Mouse (Mus musculus) midbrain, embryonic 11.5 days (tissue): ENCODE data around the gene Stx4a. TPM values are rescaled to one million over a fixed set of nuclear protein-coding genes. Genes with fewer than 3 reads are reported as not detected.
A peak's percentile ranks its signal among the peaks of the same experiment; 100 is the strongest.
"Not testable (repeated sequence)": the region's sequence is repeated elsewhere in the genome, so short reads cannot be mapped to it uniquely, and the experiment has no call there.

Experiments used
- ATAC-seq: fragments of 200-750 bp; cut with Nextera tagmentation; 2 replicates; pipeline ENCODE4 v1.8.0; 2017; ENCODE audit warnings: moderate TSS enrichment, moderate library complexity; ENCODE audit not compliant: low FRiP score
- DNase-seq: peaks from one replicate; pipeline ENCODE4 v3.0.0; 2015; ENCODE audit warnings: low spot score; ENCODE audit errors: missing footprints
- H3K27ac ChIP-seq: fragments of 300-500 bp; sonication (generic); 2 replicates; pipeline ENCODE4 v1.5.1; 2014; ENCODE audit warnings: low read depth, low read length
- H3K27me3 ChIP-seq: fragments of 300-500 bp; sonication (generic); 2 replicates; pipeline ENCODE4 v1.6.1; 2014; ENCODE audit warnings: mild to moderate bottlenecking, low read length, moderate library complexity, mixed read lengths; ENCODE audit not compliant: control insufficient read depth, insufficient read depth
- H3K36me3 ChIP-seq: fragments of 300-500 bp; sonication (generic); 2 replicates; pipeline ENCODE4 v1.6.1; 2014; ENCODE audit warnings: mild to moderate bottlenecking, low read length, moderate library complexity, mixed read lengths; ENCODE audit not compliant: control insufficient read depth, insufficient read depth
- H3K4me1 ChIP-seq: fragments of 300-500 bp; sonication (generic); 2 replicates; pipeline ENCODE4 v1.6.1; 2014; ENCODE audit warnings: low read length; ENCODE audit not compliant: control insufficient read depth, insufficient read depth
- H3K4me2 ChIP-seq: fragments of 300-500 bp; sonication (generic); 2 replicates; pipeline ENCODE4 v1.6.1; 2014; ENCODE audit warnings: mild to moderate bottlenecking, moderate library complexity
- H3K4me3 ChIP-seq: fragments of 300-500 bp; sonication (generic); 2 replicates; pipeline ENCODE4 v1.5.1; 2014; ENCODE audit warnings: low read depth, low read length
- H3K9ac ChIP-seq: fragments of 300-500 bp; sonication (generic); 2 replicates; pipeline ENCODE4 v1.6.1; 2014; ENCODE audit warnings: low read length
- H3K9me3 ChIP-seq: fragments of 300-500 bp; sonication (generic); 2 replicates; pipeline ENCODE4 v1.6.1; 2016; ENCODE audit warnings: low read length; ENCODE audit not compliant: control insufficient read depth
- WGBS: fragments of 180-500 bp; shearing (Covaris S2); extraction: QIAGEN DNeasy Blood & Tissue Kit; methylation state at CpG from one replicate; pipeline ENCODE4 v1.1.7; 2014; 5-methylcytosine and 5-hydroxymethylcytosine counted together
- polyA plus RNA-seq: library from polyadenylated mRNA; unstranded; fragments of >200 nt; fragmentation: Nextera tagmentation; extraction: Ambion mirVana; gene quantifications from 2 replicates; pipeline ENCODE4 v1.2.1, GENCODE M21; 2014

The Stx4a gene
- polyA plus RNA-seq, 1 experiment from 2014 or later, result 12.2 TPM

DNA sequence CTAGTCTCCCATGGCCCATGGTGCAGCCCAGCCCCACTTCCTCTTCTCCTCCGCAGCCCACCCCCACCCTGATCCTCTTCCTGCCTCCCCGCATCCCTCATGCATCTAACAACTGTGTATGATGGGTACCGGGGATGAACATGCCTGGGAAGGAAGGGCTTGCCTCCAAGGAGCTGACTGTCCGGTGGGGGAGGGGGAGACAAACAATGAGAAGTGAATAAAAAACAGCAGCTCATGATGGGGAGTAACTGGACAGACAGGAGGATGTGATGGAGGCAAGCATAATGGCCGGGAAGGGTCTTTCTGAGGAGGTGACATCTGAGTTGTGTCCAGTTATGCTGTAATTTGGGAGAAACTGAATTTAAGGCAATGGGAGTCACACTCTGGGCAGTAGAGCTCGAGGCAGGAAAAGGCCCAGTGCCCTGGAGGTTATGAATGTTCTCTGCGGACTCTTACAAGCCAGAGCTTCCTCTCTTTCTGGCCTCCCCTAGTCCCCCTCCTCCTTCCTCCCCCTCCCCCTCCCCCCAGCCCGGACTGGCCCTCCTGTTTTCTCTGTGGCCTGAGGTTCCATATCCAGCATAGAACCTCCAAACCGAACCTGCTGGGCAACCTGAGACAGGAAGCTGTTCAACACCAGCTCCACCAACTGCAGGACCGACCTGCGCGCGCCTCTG lies 3.1 kb upstream of the Stx4a start:
- no peak overlapping the region for H3K27ac ChIP-seq

DNA sequence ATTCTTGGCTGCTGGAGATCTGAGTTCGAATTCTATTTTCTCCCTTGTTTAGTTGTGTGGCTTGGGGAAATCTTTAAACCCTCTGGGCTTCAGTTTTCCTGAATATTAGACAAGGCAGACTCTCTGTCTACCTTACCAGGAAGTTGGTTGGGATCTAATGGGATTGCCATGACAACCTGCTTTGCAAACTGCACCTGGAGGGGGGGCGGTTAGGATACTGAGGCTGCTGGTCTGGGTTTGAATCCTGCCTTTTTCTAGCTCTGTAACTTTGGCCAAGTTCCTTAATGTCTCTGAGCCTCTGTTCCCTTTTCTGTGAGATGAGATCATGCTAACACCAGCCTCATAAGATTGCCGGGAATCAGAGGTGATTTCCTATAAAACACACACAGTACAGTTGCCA lies 1.6 kb upstream of the Stx4a start:
- Histone ChIP-seq H3K4me3 (no peak overlapping the region), H3K27me3 (no peaks in the 10 kb centered on the region), H3K9ac (no peak overlapping the region), H3K4me1 (peaks cover 11% of the 10 kb centered on the region), H3K4me2 (no peak overlapping the region), H3K36me3 (no peaks in the 10 kb centered on the region), H3K9me3 (no peaks in the 10 kb centered on the region), H3K27ac (no peak overlapping the region)
- no peak for ATAC-seq
- peak; percentile 73 for DNase-seq
- 86% methylated on average over 3 of the region's 3 CpGs for WGBS

More for the DNA sequence above, 3.1 kb upstream of the Stx4a start:
- DNase-seq (peak; percentile 71), ATAC-seq (no peak)
- H3K4me2 ChIP-seq, result no peak overlapping the region
- H3K27me3 ChIP-seq, result no peaks in the 10 kb centered on the region
- no peak overlapping the region for H3K9ac ChIP-seq
- no peaks in the 10 kb centered on the region for H3K9me3 ChIP-seq
- 77% methylated on average over 13 of the region's 13 CpGs for WGBS
- H3K4me1 ChIP-seq, result peaks cover 11% of the 10 kb centered on the region
- no peaks in the 10 kb centered on the region for H3K36me3 ChIP-seq
- no peak overlapping the region for H3K4me3 ChIP-seq

DNA sequence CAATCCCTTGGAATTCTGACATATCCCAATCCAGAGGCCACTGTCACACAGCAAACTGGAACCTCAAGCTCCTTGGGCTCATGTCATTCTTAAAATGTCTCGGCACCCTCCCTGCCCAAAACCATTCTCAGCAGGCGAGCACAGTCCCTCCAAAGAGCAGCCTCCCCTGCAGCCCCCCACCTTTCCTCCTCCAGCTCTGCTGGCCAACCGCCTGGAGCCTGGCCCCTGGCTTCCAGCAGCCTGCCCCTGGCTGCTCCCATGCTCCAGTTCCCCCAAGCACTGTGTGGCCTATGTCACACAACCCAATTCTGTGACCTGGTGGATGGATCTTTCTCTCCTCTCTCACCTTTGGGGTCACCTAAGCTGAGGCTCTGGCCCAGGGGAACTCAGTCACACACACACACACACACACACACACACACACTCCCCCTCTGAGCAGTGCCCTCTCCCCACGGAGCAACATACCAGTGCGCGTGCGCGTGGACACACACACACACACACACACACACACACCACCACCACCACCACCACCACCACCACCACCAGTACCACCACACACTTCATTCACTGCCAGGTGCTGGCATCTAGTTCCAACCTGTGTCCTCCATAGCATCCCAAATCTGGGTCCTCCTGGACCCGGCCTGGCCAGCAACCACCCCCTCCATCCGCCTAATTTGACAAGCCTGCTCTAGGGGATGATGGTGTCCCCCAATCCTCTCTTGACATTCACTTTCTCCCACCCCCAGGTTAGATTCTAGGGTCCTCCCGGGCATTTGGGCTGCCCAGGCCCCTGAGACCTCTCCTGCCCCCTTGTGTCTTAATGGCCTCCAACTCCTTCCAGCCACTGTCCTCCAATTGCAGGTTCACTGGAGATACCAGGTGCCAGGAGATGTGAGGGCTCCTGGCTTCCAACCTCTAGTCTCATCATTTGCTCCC lies 590 bp upstream of the Stx4a start:
- Histone ChIP-seq H3K4me3 (peak overlapping the region; percentile 53), H3K9me3 (no peaks in the 10 kb centered on the region), H3K4me2 (peak overlapping the region; percentile 61), H3K9ac (peak overlapping the region; percentile 78), H3K4me1 (peaks cover 11% of the 10 kb centered on the region), H3K36me3 (no peaks in the 10 kb centered on the region), H3K27ac (no peak overlapping the region), H3K27me3 (no peaks in the 10 kb centered on the region)
- WGBS, result 60% methylated on average over 11 of the region's 11 CpGs
- ATAC-seq, result no peak; the same call in 1 of the 2 replicates
- peak; percentile 62 for DNase-seq

DNA sequence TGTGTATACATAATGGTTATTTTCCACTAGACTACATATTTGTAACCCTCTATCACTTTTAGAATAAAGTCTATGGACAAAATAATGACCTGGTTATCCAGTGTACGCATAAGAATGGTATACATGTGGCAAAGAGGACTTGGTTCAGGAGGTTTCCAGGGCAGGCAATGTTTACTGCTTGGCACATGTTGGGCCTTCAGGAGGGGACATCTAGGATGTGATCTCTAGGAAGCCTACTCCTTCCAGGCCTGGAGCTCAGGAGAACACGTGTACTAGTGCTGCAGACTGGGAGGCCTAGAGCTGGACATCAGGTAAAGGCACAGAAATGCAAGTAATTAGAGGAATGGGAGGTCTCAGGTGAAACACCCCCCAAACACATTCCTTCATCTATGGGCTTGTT lies 11.5 kb downstream of the Stx4a start:
- Histone ChIP-seq H3K9me3 (no peaks in the 10 kb centered on the region), H3K4me2 (no peak overlapping the region), H3K9ac (no peak overlapping the region), H3K4me1 (no peaks in the 10 kb centered on the region), H3K36me3 (no peaks in the 10 kb centered on the region), H3K27me3 (no peaks in the 10 kb centered on the region), H3K27ac (no peak overlapping the region), H3K4me3 (no peak overlapping the region)
- ATAC-seq (no peak), DNase-seq (peak; percentile 59)
- 86% methylated on average over 2 of the region's 2 CpGs for WGBS

DNA sequence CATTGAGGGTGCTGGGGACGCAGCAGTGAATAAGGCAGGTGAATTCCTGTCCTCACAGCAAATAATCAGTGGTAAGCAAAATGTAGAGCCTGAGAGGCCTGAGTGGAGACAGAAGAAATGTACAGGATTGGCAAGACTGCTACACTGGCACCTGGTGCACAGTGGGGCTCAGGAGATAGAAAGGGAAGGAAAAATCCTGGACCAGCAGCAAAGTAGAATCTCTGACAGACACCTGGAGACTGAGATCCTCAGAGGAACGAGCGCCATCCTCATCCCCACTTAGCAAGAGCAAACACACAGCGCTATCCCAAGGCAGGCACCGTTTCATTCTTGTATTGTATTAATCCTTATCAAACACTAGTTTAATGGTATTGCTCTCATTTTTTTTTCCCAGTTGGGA lies 13.4 kb downstream of the Stx4a start:
- WGBS, result 91% methylated on average over 5 of the region's 5 CpGs
- H3K36me3 ChIP-seq, result no peaks in the 10 kb centered on the region
- H3K4me2 ChIP-seq, result no peak overlapping the region
- ATAC-seq, result no peak
- H3K9me3 ChIP-seq, result no peaks in the 10 kb centered on the region
- DNase-seq, result no peak
- H3K4me3 ChIP-seq, result no peak overlapping the region
- no peak overlapping the region for H3K9ac ChIP-seq
- no peak overlapping the region for H3K27ac ChIP-seq
- peaks cover 6% of the 10 kb centered on the region for H3K4me1 ChIP-seq
- H3K27me3 ChIP-seq, result no peaks in the 10 kb centered on the region

DNA sequence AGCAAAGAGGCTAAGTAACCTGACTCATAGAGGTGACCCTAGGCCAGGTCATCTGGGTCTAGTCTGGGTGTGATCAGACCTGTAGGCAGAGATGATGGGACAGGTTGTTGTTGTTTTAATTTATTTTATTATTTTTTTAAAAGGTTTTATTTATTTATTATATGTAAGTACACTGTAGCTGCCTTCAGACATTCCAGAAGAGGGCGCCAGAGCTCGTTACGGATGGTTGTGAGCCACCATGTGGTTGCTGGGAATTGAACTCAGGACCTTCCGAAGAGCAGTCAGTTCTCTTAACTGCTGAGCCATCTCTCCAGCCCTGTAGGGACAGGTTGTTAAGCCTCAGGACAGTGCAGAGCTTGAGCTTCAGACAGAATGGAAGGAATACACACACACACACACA lies 13.8 kb downstream of the Stx4a start:
- 69% methylated on average over 4 of the region's 4 CpGs for WGBS
- ATAC-seq, H3K27ac ChIP-seq: not testable (repeated sequence)

DNA sequence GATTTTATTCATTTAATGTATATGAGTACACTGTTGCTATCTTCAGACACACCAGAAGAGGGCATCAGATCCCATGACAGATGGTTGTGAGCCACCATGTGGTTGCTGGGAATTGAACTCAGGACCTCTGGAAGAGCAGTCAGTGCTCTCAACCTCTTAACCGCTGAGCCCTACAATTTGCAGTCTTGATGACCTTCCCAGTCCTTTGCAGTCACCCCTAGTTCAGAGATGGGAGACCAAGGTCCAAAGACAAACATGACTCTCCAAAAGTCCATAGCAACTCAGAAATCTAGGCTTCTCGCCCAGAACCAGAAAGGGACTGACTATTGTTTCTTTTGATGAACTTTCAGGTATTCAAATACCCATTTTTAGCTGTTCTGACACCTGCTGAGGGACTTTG lies 15.9 kb downstream of the Stx4a start:
- DNase-seq, H3K4me1 ChIP-seq, H3K4me3 ChIP-seq, H3K9ac ChIP-seq, H3K27me3 ChIP-seq, H3K27ac ChIP-seq, H3K36me3 ChIP-seq, H3K9me3 ChIP-seq, H3K4me2 ChIP-seq, ATAC-seq: not testable (repeated sequence)
- 83% methylated on average over 2 of the region's 2 CpGs for WGBS

More for the DNA sequence above, 13.8 kb downstream of the Stx4a start:
- not testable (repeated sequence) for H3K4me1 ChIP-seq, H3K27me3 ChIP-seq, H3K9ac ChIP-seq, H3K9me3 ChIP-seq, H3K4me2 ChIP-seq, H3K4me3 ChIP-seq, H3K36me3 ChIP-seq
- DNase-seq, result peak; percentile 23

DNA sequence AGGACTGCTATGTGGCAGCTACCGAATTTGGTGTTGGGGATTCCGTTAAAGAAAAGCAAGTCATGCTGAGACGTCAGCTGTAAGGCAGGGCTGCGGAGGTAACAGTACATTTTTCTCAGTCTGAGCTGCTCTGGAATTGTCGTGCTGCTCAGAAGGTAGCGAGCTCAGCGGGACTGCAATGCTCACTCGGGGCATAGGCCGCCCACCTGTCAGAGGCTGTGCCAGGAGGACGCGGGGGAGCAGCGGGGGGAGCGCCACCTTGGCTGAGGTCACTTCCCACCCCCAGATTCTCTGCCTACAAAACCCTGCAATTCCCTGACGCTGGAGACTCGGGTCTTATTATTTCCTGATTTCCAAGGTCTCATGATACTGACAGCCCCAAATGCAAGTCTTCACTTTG lies 16.8 kb downstream of the Stx4a start:
- WGBS, result 7% methylated on average over 15 of the region's 15 CpGs
- no peaks in the 10 kb centered on the region for H3K9me3 ChIP-seq
- ATAC-seq (peak; percentile 55), DNase-seq (no peak)
- H3K4me2 ChIP-seq, result peak overlapping the region; percentile 100
- H3K4me1 ChIP-seq, result peaks cover 6% of the 10 kb centered on the region
- H3K27me3 ChIP-seq, result no peaks in the 10 kb centered on the region
- H3K4me3 ChIP-seq, result peak overlapping the region; percentile 65
- peak overlapping the region; percentile 62 for H3K9ac ChIP-seq
- H3K36me3 ChIP-seq, result no peaks in the 10 kb centered on the region
- H3K27ac ChIP-seq, result peak overlapping the region; percentile 83
